Mouse (Mus musculus) megakaryocyte-erythroid progenitor cell, adult 5-6 weeks (primary cell): ENCODE results near the gene Rnasek. TPM values are rescaled to one million over a fixed set of nuclear protein-coding genes. Genes with fewer than 3 reads are reported as not detected.
A peak's percentile ranks its signal among the peaks of the same experiment; 100 is the strongest.

ENCODE experiments used
- ATAC-seq: replicated peaks from 2 replicates; pipeline ENCODE4 v1.8.0; 2016; ENCODE audit warnings: mild to moderate bottlenecking, inconsistent platforms; ENCODE audit not compliant: severe bottlenecking, poor library complexity, low FRiP score, low TSS enrichment
- total RNA-seq, 2 experiments: library from RNA; stranded (forward) in 1 of 2; stranded (reverse) in 1 of 2; fragments of 200-1000, 215-1000 nt in 1 of 2; fragments of >200 nt in 1 of 2; fragmentation: Nextera tagmentation in 1 of 2; gene quantifications; 2 replicates each; pipeline ENCODE4 v1.2.3; 2014 to 2017

Rnasek gene
- total RNA-seq (2014; fragmentation: Nextera tagmentation) (109 and 125 TPM in 2 replicates), total RNA-seq (2017) (19.7 and 27.5 TPM in 2 replicates)

GRCm38 (mm10) chr11:70239541-70240279 lies at the start of gene Rnasek, which contains the start of gene Gm21988:
Rnasek (minus strand) TSS chr11:70239842.
Gm21988 (minus strand) TSS chr11:70239830.
- ATAC-seq = peak; percentile 41

- no peak for ATAC-seq
Measured at GRCm38 (mm10) chr11:70289236-70289635, 49.6 kb upstream of the Rnasek start.

- ATAC-seq = no peak
Measured at GRCm38 (mm10) chr11:70288102-70288501, 48.5 kb upstream of the Rnasek start.

- ATAC-seq = no peak
Measured at GRCm38 (mm10) chr11:70285686-70286085, 46.0 kb upstream of the Rnasek start.

- ATAC-seq = no peak
Measured at GRCm38 (mm10) chr11:70284757-70285156, 45.1 kb upstream of the Rnasek start.

GRCm38 (mm10) chr11:70283666-70284065 lies 44.0 kb upstream of the Rnasek start:
- no peak for ATAC-seq

- ATAC-seq = no peak
Measured at GRCm38 (mm10) chr11:70280441-70280840, 40.8 kb upstream of the Rnasek start.

- no peak for ATAC-seq
Measured at GRCm38 (mm10) chr11:70278961-70279360, 39.3 kb upstream of the Rnasek start.

- no peak for ATAC-seq
Measured at GRCm38 (mm10) chr11:70271641-70272040, 32.0 kb upstream of the Rnasek start.

- no peak for ATAC-seq
Measured at GRCm38 (mm10) chr11:70266405-70266804, 26.8 kb upstream of the Rnasek start.

GRCm38 (mm10) chr11:70265819-70266218 lies 26.2 kb upstream of the Rnasek start:
- no peak for ATAC-seq

GRCm38 (mm10) chr11:70265252-70265651 lies 25.6 kb upstream of the Rnasek start:
- no peak for ATAC-seq

GRCm38 (mm10) chr11:70259035-70259434 lies 19.4 kb upstream of the Rnasek start:
- no peak for ATAC-seq

- ATAC-seq = no peak
Measured at GRCm38 (mm10) chr11:70254931-70255531, 15.4 kb upstream of the Rnasek start, which contains the start of gene Alox12. Alox12 (minus strand) TSS chr11:70255353.

GRCm38 (mm10) chr11:70254337-70254736 lies 14.7 kb upstream of the Rnasek start:
- ATAC-seq = no peak

GRCm38 (mm10) chr11:70251853-70252252 lies 12.2 kb upstream of the Rnasek start:
- no peak for ATAC-seq

GRCm38 (mm10) chr11:70250150-70250549 lies 10.5 kb upstream of the Rnasek start:
- ATAC-seq = no peak

GRCm38 (mm10) chr11:70247136-70247845 lies 7.6 kb upstream of the Rnasek start:
- peak; percentile 69; the same call in 1 of the 2 replicates for ATAC-seq

GRCm38 (mm10) chr11:70242591-70242990 lies 2.9 kb upstream of the Rnasek start:
- no peak for ATAC-seq
